Mouse (Mus musculus) cortical plate, adult 2 months (tissue): Measurements from ENCODE around the gene Atp5j2.

Experiments
- CTCF ChIP-seq: fragments of 200-500 bp; IDR thresholded peaks from 2 replicates; pipeline ENCODE4 v1.5.1; 2011; ENCODE audit warnings: mild to moderate bottlenecking, control low read depth, low read length; ENCODE audit not compliant: insufficient read depth; ENCODE audit errors: extremely low read depth
- POLR2A ChIP-seq: fragments of 200-500 bp; IDR thresholded peaks from 2 replicates; pipeline ENCODE4 v1.6.1; 2011; ENCODE audit warnings: mild to moderate bottlenecking, low read length, control low read depth; ENCODE audit not compliant: insufficient read depth; ENCODE audit errors: extremely low read depth

GRCm38 (mm10) chr5:145222840-145223239, 31.0 kb upstream of the Atp5j2 start:
- no peak for TF ChIP-seq CTCF
- no peak for TF ChIP-seq POLR2A
